Mouse (Mus musculus) splenic B cell, adult 2 months (primary cell): Measurements from ENCODE around the gene Ddx31.

Source experiments
- DNase-seq: peaks from one replicate; pipeline ENCODE4 v3.0.0-alpha.2; 2011; ENCODE audit warnings: low read depth, low spot score
- H3K27me3 ChIP-seq: 2 replicates; pipeline ENCODE4 v1.6.1; 2012; ENCODE audit warnings: mild to moderate bottlenecking, low read length, moderate library complexity, mixed read lengths; ENCODE audit not compliant: control insufficient read depth, poor library complexity, insufficient read depth, severe bottlenecking
- H3K36me3 ChIP-seq: 2 replicates; pipeline ENCODE4 v1.6.1; 2012; ENCODE audit warnings: mild to moderate bottlenecking, low read length, moderate library complexity, mixed read lengths; ENCODE audit not compliant: control insufficient read depth, poor library complexity, insufficient read depth, severe bottlenecking

The Ddx31 gene

DNA sequence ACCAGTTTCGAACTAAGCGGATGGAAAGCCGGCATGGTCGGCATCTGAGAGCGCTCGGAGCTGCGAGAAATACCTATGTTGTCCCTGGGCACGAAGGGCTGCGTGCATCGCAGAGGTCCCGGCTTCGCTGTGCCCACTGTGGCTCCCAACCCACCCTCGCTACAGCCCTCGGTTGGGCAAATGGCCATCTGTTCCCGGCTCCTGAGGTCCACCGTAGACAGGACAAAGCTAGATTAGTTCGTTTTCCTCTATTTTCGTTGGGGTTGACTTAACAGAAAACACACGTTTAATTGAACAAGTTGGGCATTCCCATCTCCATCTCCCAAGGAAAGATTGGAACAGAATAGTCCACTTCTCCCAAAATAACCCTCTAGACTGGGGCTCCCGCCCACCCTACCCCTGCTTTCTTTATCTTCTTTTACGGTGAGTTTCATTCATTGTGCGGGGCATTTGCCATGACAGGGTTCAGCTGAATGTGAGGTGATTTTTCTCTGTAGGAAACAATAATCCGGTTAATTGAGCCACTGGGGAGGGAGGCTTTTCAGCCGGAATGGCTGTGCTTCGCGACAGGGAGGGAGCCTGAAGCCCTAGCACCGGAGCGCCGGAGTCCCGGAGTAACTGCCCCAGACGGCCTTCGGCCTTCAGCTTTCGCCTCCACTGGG is 72.0 kb downstream of the Ddx31 start:
- Histone ChIP-seq H3K36me3 (no peaks in the 10 kb centered on the region), H3K27me3 (peaks cover 2% of the 10 kb centered on the region)
- no peak for DNase-seq

DNA sequence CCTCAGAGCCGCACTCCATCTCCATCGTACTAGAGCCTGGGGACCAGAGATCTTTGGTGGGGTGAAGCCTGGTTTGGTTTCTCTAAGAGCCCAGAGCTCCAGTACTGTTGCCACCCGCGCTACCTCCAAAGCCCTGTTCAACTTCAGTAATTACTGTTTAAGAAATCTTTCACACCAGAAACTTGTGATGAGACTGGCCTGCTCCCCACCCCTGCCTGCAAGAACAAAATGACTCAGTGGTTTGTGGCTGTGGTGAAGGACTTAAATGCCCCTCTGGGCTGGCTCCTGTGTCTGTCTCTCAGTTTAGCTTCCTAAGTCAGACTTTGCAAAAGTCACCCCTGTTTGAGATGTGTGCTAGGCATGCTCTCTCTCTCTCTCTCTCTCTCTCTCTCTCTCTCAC is 72.8 kb downstream of the Ddx31 start:
- Histone ChIP-seq H3K36me3 (no peaks in the 10 kb centered on the region), H3K27me3 (peaks cover 2% of the 10 kb centered on the region)
- DNase-seq: no peak

DNA sequence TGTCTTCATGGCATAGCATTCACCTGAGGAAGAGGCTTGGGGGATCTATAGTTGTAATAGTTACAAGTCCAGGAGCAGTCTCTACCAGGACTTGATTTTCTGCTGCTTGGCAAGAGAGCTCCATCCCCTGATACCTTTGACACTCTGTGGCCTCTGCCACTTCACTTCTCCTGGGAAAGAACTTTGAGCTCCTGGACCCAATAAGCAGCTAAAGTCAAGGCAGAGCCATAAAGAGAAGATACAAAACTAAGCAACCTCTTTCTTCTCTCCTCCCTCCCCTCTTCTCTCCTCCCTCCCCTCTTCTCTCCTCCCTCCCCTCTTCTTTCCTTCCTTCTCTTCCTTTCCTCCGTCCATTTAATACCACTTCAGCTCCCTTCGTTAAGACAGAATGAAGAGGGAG is 73.9 kb downstream of the Ddx31 start:
- no peak for DNase-seq
- no peaks in the 10 kb centered on the region for H3K36me3 ChIP-seq
- H3K27me3 ChIP-seq: peaks cover 2% of the 10 kb centered on the region

DNA sequence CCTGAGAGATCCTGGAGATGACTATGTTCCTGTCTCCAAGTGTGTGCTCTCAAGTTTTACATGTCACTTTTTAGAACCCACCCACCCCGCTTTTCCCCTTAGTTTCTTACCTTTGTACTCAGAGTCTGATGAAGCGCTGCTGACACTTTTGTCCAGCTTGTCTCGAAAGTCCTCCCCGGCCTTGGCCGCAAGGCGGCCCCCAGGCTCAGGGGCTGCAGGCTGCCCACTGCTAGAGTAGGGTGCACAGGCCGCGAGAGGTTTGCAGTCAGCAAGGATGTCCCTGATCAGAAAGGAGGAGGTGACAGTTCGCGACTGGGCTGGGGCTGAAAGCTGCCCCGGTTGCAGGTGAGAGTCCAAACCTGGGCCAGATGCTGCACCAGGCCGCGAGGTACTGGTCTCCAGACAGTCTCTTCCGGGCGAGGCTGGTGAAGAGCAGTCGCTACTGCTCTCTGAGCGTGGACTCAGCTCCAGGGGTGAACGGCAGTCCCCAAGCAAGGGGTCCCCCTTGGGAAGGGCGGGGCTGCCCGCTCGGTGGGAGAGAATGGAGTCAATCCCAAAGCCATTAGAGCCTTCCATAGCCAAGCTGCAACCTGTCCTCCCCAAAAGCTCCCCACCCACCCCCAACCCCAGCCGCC is 75.0 kb downstream of the Ddx31 start:
- Histone ChIP-seq H3K27me3 (peaks cover 2% of the 10 kb centered on the region), H3K36me3 (no peaks in the 10 kb centered on the region)
- no peak for DNase-seq

DNA sequence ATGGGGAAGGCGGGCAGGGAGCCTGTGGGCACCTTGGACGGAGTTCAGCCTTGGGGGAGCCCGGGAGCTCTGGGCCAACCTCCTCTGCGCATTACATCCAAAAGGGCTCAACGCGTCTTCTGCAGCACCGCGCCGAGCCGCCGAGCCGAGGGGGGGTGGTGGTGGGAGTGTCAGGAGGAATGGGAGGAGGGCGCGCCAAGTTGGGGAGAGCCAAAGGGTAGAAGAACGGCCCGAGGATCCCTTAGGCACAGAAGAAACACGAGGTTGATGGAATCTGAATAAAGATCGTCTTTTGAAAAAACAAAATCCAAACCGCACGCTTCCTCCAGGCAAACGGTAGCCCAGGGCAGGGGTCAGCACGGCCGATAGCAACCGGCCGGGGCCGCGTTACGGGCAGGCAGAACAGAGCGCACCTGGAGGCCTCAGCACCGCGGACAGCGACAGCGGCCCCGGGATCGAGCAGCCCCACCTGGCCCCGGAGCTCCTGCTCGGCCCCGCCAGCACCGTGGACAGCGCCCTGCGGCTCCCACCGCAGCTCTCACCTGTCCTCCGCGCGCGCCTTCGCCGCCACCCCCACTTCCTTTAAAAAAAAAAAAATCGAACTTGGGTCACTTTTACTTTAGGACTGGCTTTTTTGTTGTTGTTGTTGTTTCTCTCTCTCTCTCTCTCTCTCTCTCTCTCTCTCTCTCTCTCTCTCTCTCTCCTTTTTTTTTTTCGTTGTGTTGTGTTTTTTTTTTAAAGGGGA is 75.7 kb downstream of the Ddx31 start:
- Histone ChIP-seq H3K36me3 (no peaks in the 10 kb centered on the region), H3K27me3 (peaks cover 2% of the 10 kb centered on the region)
- DNase-seq: peak; percentile 76

DNA sequence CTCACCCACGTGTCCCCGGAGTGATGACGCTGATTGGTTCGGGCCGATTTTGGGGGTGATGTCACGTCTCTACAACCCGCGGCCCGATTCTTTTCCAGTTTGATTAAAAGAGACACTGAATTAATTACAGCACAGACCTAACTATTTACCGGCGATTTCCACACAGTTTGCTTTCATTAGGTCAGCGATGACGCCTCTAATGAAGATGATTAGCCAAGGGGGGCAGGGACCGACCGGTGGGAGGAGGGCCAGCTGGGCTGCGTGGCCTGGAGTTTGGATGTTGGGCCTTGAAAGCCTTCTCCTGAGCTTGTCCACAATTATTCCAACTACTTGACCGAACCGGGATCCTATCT is 76.3 kb downstream of the Ddx31 start, which contains the start of gene Barhl1:
TSS of gene Barhl1 (minus strand) at position 156 of the 353 bp plus-strand sequence.
- Histone ChIP-seq H3K27me3 (peaks cover 2% of the 10 kb centered on the region), H3K36me3 (no peaks in the 10 kb centered on the region)
- no peak for DNase-seq

DNA sequence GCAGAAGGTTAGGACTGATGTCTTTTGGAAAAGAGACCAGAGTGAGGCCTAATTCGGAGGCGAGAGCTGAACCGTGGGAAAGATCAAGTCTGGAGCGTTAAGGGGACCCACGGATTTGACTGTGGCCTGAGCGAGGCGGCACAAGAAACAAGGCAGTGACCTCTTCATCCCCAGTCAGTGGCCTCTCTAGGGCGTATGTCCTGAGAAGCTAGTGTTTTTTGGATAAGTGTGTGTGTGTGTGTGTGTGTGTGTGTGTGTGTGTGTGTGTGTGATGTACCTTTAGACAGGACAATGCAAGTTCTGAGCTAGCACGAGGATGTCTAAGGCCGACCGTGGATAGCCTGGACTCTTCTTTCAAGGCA is 76.9 kb downstream of the Ddx31 start:
- Histone ChIP-seq H3K27me3 (peaks cover 2% of the 10 kb centered on the region), H3K36me3 (no peaks in the 10 kb centered on the region)
- DNase-seq: no peak

DNA sequence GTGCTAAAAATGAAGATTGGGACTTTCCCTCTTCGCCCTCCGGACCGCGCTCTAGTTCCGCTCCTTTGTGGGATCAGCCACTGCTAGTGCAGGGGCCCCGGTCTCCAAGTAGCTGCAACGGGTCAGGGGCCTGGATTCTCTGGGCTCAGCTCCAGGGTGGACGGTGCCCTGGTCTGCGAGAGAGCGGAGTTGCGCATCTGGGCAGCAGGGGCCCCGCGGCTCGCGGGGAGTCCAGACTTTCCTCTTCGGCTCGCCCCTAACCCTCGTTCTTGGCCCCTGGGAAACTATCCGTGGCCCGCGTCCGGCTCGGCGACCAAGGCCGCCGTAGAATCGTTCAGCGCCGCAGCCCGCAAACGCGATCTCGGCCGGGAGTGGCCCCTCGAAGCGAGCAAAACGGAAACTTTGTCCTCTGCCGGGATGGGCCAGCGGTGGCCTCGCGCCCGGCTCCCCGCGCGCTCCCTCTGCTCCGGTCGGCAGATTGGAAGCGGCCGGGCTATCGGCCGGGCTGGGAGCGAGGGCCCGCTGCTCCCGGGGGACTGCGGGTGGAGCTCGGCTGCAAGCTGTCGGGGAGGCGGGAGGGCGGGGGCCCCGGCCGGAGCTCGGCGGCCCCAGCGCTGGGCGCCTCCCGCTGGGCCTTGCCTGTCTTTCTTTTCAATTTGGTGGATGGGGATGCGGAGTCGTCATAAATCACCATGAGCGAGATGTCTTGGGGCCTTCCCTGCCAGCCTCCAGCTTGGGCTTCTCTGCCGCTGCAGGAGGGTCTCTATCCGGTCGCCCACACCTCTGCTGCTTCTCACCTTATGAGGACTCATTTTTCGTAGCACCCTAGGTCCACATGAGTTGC is 77.5 kb downstream of the Ddx31 start:
- Histone ChIP-seq H3K27me3 (peaks cover 2% of the 10 kb centered on the region; the same call in 1 of the 2 replicates), H3K36me3 (no peaks in the 10 kb centered on the region)
- DNase-seq: no peak

DNA sequence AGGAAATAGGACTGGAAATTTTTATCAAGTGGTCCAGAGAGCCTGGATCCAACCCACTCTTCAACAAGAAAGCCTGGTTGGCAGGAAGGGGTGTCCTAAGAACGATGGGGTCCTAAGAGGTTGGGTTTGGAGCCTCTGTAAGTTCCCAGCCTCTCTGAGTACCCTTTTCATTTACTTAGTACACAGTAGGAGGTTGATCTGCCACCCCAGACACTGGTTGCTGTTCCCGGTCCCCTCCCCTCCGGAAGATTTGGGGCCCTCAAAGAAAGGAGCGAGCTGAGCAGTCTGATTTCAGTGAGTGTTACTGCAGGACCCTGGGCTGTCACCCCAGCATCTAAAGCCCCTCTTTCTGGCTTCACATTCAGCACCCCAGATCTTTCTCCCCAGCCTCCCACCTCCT is 78.8 kb downstream of the Ddx31 start:
- H3K36me3 ChIP-seq: no peaks in the 10 kb centered on the region
- DNase-seq: no peak

DNA sequence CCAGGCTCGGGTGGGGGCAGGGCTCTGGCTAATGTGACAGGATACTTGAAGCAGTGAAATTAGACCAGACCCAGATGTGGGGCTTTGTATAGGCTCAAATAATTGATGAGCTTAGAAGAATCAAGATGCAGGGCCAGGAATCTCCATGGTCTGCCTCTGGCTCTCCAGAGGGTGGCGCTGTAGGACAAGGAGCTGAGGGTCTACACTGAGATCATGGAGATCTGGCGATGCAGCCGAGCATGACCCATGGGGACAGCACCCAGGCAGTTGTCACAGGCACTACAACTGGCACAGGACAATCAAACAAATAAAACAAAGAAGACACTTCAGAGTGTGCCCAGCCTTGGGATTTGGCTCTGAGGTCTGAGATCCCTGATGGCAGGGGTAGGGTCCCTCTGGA is 83.7 kb downstream of the Ddx31 start:
- Histone ChIP-seq H3K27me3 (no peaks in the 10 kb centered on the region), H3K36me3 (no peaks in the 10 kb centered on the region)
- peak; percentile 67 for DNase-seq

More for the DNA sequence above, 78.8 kb downstream of the Ddx31 start:
- H3K27me3 ChIP-seq: peaks cover 2% of the 10 kb centered on the region; the same call in 1 of the 2 replicates

DNA sequence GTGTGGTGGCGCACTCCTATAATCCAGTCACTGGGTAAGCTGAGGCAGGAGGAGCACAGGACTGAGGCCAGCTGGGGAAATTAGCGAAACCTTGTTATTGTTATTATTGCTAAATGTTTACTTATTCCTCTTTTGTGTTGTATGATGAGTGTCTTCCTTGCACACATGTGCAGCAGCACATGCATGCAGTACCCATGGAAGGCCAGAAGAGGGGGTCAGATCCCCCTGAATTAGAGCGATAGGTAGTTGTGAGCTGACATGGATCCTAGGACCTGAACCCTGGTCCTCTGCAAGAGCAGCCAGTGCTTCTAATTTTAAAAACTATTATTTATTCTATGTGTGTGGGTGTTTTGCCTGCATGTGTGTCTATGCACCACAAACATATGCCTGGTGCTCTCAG is 90.4 kb downstream of the Ddx31 start:
- no peak for DNase-seq
- Histone ChIP-seq H3K36me3 (no peaks in the 10 kb centered on the region), H3K27me3 (no peaks in the 10 kb centered on the region)

DNA sequence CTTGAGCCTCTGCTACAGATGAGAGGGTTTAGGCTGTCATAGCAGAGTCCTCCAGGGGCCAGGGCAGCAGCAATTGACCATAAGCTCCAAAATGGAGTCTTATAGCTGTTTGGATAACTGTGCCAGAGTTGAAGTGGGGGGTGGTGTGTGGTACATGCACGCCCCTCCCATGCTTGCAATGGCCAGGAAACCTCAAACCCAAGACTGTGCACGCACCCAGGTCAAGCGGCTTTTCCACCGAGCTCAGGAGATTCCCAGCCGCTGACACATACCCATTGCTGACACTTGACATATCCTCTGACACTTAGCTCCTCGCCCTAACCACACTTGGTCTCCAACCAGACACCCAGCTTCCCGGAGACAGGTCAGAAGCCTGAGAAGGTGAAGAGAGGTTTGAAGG is 98.8 kb downstream of the Ddx31 start:
- no peak for DNase-seq
- Histone ChIP-seq H3K36me3 (no peaks in the 10 kb centered on the region), H3K27me3 (no peaks in the 10 kb centered on the region; the same call in 1 of the 2 replicates)

DNA sequence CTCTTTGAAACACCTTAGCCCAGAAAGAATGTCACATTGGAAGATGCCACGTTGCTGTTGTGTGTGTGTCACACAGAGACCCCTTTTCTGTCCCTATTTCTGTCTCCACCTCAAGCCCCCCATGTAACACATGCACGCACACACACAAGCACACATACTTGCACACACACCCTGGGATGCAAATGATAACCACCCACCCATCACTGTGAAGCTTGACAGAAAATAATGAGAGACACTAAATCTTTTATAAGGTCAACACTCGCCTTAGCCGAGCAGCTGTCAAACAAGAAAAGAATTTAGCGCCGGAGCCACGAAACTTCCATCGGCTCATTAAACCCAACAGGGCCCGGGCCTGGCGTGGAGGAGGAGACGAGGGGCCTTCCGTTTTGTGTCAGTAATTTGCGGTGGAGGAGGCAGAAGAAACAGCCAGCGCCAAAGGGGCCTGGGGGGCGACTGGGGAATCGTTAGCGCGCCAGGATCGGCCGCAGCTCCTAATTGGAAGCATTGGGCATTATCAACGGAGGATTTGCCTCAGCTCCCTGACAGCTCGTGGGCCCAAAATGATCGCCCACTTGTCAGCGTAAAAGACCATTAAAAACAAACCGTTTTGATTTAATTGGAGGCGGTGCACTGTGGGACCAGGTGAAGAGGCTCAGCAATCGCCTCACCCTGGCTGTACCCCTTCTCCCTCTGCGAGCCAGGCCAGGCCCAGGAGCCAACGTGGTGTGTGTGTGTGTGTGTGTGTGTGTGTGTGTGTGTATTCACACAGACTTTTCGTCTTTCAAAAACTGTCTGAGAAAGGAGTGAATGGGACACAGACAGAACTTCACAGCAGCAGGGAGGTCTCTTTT is 103.7 kb downstream of the Ddx31 start:
- Histone ChIP-seq H3K36me3 (no peaks in the 10 kb centered on the region), H3K27me3 (no peaks in the 10 kb centered on the region; the same call in 1 of the 2 replicates)
- no peak for DNase-seq

DNA sequence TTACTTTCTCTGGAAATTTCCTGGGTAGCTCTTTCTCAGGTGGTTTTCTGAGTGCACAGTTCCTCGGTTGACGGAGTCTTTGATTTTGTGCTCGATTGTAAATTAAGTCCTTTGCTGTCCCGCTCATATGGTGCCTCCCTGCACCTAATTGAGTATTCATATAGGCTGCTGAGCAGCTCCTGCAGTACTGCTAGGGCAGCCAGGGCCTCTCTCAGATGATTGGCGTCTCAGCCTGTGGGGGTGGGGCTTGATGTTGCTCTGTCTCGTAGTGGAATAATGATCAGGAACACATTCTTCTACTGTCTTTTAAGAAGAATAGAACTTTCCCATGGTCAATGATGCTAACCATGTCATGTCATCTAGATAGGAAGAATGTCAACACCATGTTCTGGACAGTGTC is 105.2 kb downstream of the Ddx31 start:
- H3K27me3 ChIP-seq: no peaks in the 10 kb centered on the region
- no peak for DNase-seq
- H3K36me3 ChIP-seq: no peaks in the 10 kb centered on the region
